Mouse (Mus musculus) yolk sac, embryonic 10.5 days (tissue): ENCODE results near the gene Aftph.
A peak's percentile ranks its signal among the peaks of the same experiment; 100 is the strongest.
"Not testable (repeated sequence)": the region's sequence is repeated elsewhere in the genome, so short reads cannot be mapped to it uniquely, and the experiment has no call there.

Experiments
- DNase-seq: peaks from one replicate; pipeline ENCODE4 v3.0.0-alpha.2; 2017; ENCODE audit warnings: low spot score

Aftph gene

GRCm38 (mm10) chr11:20741201-20742100, at the start of gene Aftph:
Gene Aftph, minus strand, starts transcription at chr11:20741589.
- peak; percentile 100 for DNase-seq

- no peak for DNase-seq
These were observed 47.6 kb upstream of the Aftph start for GRCm38 (mm10) chr11:20789015-20789414.

- DNase-seq = peak; percentile 53
These were observed 46.7 kb upstream of the Aftph start for GRCm38 (mm10) chr11:20788070-20788469.

- DNase-seq = no peak
These were observed 44.8 kb upstream of the Aftph start for GRCm38 (mm10) chr11:20786191-20786590.

GRCm38 (mm10) chr11:20785186-20785585, 43.8 kb upstream of the Aftph start:
- DNase-seq = no peak

GRCm38 (mm10) chr11:20784776-20785175, 43.4 kb upstream of the Aftph start:
- DNase-seq = no peak

GRCm38 (mm10) chr11:20783467-20783866, 42.1 kb upstream of the Aftph start:
- DNase-seq = no peak

- DNase-seq = no peak
These were observed 41.2 kb upstream of the Aftph start for GRCm38 (mm10) chr11:20782620-20783019.

GRCm38 (mm10) chr11:20780312-20780711, 38.9 kb upstream of the Aftph start:
- no peak for DNase-seq

GRCm38 (mm10) chr11:20778861-20779563, 37.6 kb upstream of the Aftph start:
- DNase-seq = no peak

- no peak for DNase-seq
These were observed 36.9 kb upstream of the Aftph start for GRCm38 (mm10) chr11:20778298-20778697.

- no peak for DNase-seq
These were observed 35.3 kb upstream of the Aftph start for GRCm38 (mm10) chr11:20776668-20777067.

GRCm38 (mm10) chr11:20772642-20773041, 31.3 kb upstream of the Aftph start:
- no peak for DNase-seq

- peak; percentile 43 for DNase-seq
These were observed 30.4 kb upstream of the Aftph start for GRCm38 (mm10) chr11:20771827-20772226.

GRCm38 (mm10) chr11:20761984-20762383, 20.6 kb upstream of the Aftph start:
- not testable (repeated sequence) for DNase-seq

- DNase-seq = no peak
These were observed 9.2 kb upstream of the Aftph start for GRCm38 (mm10) chr11:20750573-20750972.

- DNase-seq = no peak
These were observed 2.0 kb upstream of the Aftph start for GRCm38 (mm10) chr11:20743353-20743752.

GRCm38 (mm10) chr11:20742361-20742897, 1.0 kb upstream of the Aftph start:
- peak; percentile 48 for DNase-seq

- peak; percentile 59 for DNase-seq
These were observed 748 bp downstream of the Aftph start for GRCm38 (mm10) chr11:20740481-20741200.

- DNase-seq = no peak
These were observed 7.3 kb downstream of the Aftph start for GRCm38 (mm10) chr11:20734066-20734465.

GRCm38 (mm10) chr11:20733486-20734030, 7.8 kb downstream of the Aftph start:
- DNase-seq = no peak

- DNase-seq = no peak
These were observed 12.0 kb downstream of the Aftph start for GRCm38 (mm10) chr11:20729403-20729802.
